Mouse (Mus musculus): ENCODE results near the gene Selenon. TPM values are rescaled to one million over a fixed set of nuclear protein-coding genes. Genes with fewer than 3 reads are reported as not detected.

Gene Selenon
- total RNA-seq, 2 experiments from 2014 or later, result 6.3 to 25.4 TPM

Other genes with a start within 250 kb of the Selenon start
- not detected in 2 replicates for gene Trim63, start 237.0 kb downstream of the Selenon start, total RNA-seq (2015)
- gene Trim63, start 237.0 kb downstream of the Selenon start, total RNA-seq (2017), result not detected in 2 replicates
- 0.11 and 0.18 TPM in 2 replicates for gene Slc30a2, start 209.0 kb downstream of the Selenon start, total RNA-seq (2015)
- 0.22 TPM in 1 of 2 replicates, not detected in the other for gene Slc30a2, start 209.0 kb downstream of the Selenon start, total RNA-seq (2017)
- gene Extl1, start 168.3 kb downstream of the Selenon start, total RNA-seq (2015), result 0.04 TPM in 1 of 2 replicates, not detected in the other
- gene Extl1, start 168.3 kb downstream of the Selenon start, total RNA-seq (2017), result not detected in 2 replicates
- gene Pafah2, start 155.8 kb downstream of the Selenon start, total RNA-seq (2015), result 4.6 and 5.9 TPM in 2 replicates
- 5.5 and 6.3 TPM in 2 replicates for gene Pafah2, start 155.8 kb downstream of the Selenon start, total RNA-seq (2017)
- gene Stmn1, start 83.8 kb downstream of the Selenon start, total RNA-seq (2015), result 563 and 570 TPM in 2 replicates
- gene Stmn1, start 83.8 kb downstream of the Selenon start, total RNA-seq (2017), result 790 and 821 TPM in 2 replicates
- gene Paqr7, start 55.5 kb downstream of the Selenon start, total RNA-seq (2015), result 10.7 and 11.7 TPM in 2 replicates
- 17.0 and 17.6 TPM in 2 replicates for gene Paqr7, start 55.5 kb downstream of the Selenon start, total RNA-seq (2017)
- gene Aunip, start 41.2 kb downstream of the Selenon start, total RNA-seq (2015), result 3.7 and 3.9 TPM in 2 replicates
- gene Aunip, start 41.2 kb downstream of the Selenon start, total RNA-seq (2017), result 12.6 and 17.0 TPM in 2 replicates
- gene Mtfr1l, start 16.8 kb downstream of the Selenon start, total RNA-seq (2015), result 40.4 and 48.1 TPM in 2 replicates
- 33.6 and 38.3 TPM in 2 replicates for gene Mtfr1l, start 16.8 kb downstream of the Selenon start, total RNA-seq (2017)
- gene Man1c1, start 152.1 kb upstream of the Selenon start, total RNA-seq (2015), result 28.0 and 33.1 TPM in 2 replicates
- 14.1 and 16.9 TPM in 2 replicates for gene Man1c1, start 152.1 kb upstream of the Selenon start, total RNA-seq (2017)
- gene Ldlrap1, start 215.9 kb upstream of the Selenon start, total RNA-seq (2015), result 13.8 and 16.0 TPM in 2 replicates
- 7.6 and 9.6 TPM in 2 replicates for gene Ldlrap1, start 215.9 kb upstream of the Selenon start, total RNA-seq (2017)